Mouse (Mus musculus) liver, adult 2 months (tissue): ENCODE measurements around the gene Tmem164.

Source experiments
- CTCF ChIP-seq: fragments of 200-500 bp; IDR thresholded peaks from 2 replicates; pipeline ENCODE4 v1.5.1; 2011; ENCODE audit warnings: low read depth, low read length, control low read depth
- POLR2A ChIP-seq: fragments of 200-500 bp; IDR thresholded peaks from 2 replicates; pipeline ENCODE4 v1.6.1; 2011; ENCODE audit warnings: low read length, control low read depth; ENCODE audit not compliant: insufficient read depth; ENCODE audit errors: extremely low read depth

GRCm38 (mm10) chrX:142688509-142688908 is 7.3 kb downstream of the Tmem164 start:
- no peak for TF ChIP-seq CTCF
- no peak for TF ChIP-seq POLR2A
